ENCODE assay signal across 11 mouse cellular contexts in the genomic region with DNA sequence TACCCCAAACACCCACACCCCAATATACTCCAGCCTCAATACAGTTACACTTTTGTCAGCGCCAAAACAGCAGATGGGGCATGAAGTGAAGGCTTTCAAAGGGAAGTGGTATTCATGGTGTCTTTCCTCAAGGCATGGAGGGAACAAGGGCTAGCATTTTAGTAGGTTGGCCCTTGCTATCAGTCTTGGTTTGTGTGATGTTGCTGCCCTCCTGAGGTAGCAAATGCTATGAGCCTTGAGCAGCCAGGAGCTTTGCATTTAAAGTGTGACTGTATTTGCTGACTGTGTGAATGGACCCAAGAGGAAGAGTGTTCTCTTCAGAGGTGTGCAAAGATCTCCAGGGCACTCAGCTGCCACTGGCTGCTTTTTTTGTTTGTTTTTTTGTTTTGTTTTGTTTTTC. TPM values are rescaled to one million over a fixed set of nuclear protein-coding genes. Genes with fewer than 3 reads are reported as not detected.
DNase-seq lines count a peak whose midpoint lies in the region; ATAC-seq and TF ChIP-seq lines count a peak whose summit lies in the region.
"Not testable (repeated sequence)": the region's sequence is repeated elsewhere in the genome, so short reads cannot be mapped to it uniquely, and the experiment has no call there.
"Had no signal": no experiment of that assay in that cellular context is flagged by ENCODE, and none has a peak within 500 bp of the region (broad histone marks: within the 10 kb centered on the region; RNA-seq: fewer than 3 reads in every experiment).

No protein-coding gene starts in this region.

- 55% methylated on average over 1 of the region's 1 CpGs for WGBS in cerebellum, adult 2 months
- WGBS in forebrain, embryonic 14.5 days, result 58% methylated on average over 1 of the region's 1 CpGs

- H3K4me2 ChIP-seq in forebrain, embryonic 14.5 days (ENCODE audit: low read length), result not testable (repeated sequence)

- not testable (repeated sequence) for H3K27me3 ChIP-seq in G1E (ENCODE audit: insufficient read depth, low read length); cerebellum, adult 2 months (ENCODE audit: control insufficient read depth, insufficient read depth, low read length); forebrain, embryonic 14.5 days (replicated peaks; ENCODE audit: control insufficient read depth, insufficient read depth, low read length)

- H3K27ac ChIP-seq in cerebellum, adult 2 months (ENCODE audit: insufficient read depth, low read length); forebrain, embryonic 14.5 days (ENCODE audit: low read depth, low read length): not testable (repeated sequence)

- ATAC-seq in G1E (ENCODE audit: extremely low read depth, insufficient number of reproducible peaks, low FRiP score, poor library complexity, severe bottlenecking), result peak; percentile 49; the same call in 1 of the 2 replicates
- ATAC-seq in forebrain, embryonic 14.5 days, result not testable (repeated sequence)

- not testable (repeated sequence) for TF ChIP-seq CTCF in G1E (IDR thresholded peaks at IDR 0.05; ENCODE audit: low read depth, low read length)
- peak; percentile 19; the same call in 1 of the 2 replicates for TF ChIP-seq CTCF in cerebellum, adult 2 months (IDR thresholded peaks at IDR 0.05; ENCODE audit: borderline replicate concordance, insufficient read depth, low read depth, low read length)

- not testable (repeated sequence) for DNase-seq in G1E (ENCODE audit: low spot score)
- peak; percentile 43 to 47 for DNase-seq in cerebellum, adult 2 months
- DNase-seq in forebrain, embryonic 14.5 days (ENCODE audit: low spot score), result peak; percentile 15
- DNase-seq in induced T-regulatory cell, adult 2 months (ENCODE audit: low read depth), result peak; percentile 49
- peak; percentile 33 to 37 for DNase-seq in layer of hippocampus, adult 8-10 months (ENCODE audit: low spot score in 2 of 2)
- DNase-seq in lung, postnatal 36 days, result peak; percentile 51
- peak; percentile 54 for DNase-seq in right cerebral cortex, adult 18-20 months

- not testable (repeated sequence) for H3K4me3 ChIP-seq in G1E (ENCODE audit: low read depth, low read length); cerebellum, adult 2 months (replicated peaks; ENCODE audit: insufficient read depth, low read depth, low read length); forebrain, embryonic 14.5 days (ENCODE audit: low read depth, low read length)

- not testable (repeated sequence) for H3K9me3 ChIP-seq in G1E (replicated peaks); forebrain, embryonic 14.5 days (replicated peaks; ENCODE audit: control insufficient read depth, low read length)

- H3K9ac ChIP-seq in forebrain, embryonic 14.5 days (ENCODE audit: low read length), result not testable (repeated sequence)

- not testable (repeated sequence) for H3K36me3 ChIP-seq in G1E (replicated peaks); forebrain, embryonic 14.5 days (ENCODE audit: control insufficient read depth, insufficient read depth, low read length)

- H3K4me1 ChIP-seq in G1E (ENCODE audit: insufficient read depth, low read depth, low read length), result peaks cover 18% of the 10 kb centered on the region
- not testable (repeated sequence) for H3K4me1 ChIP-seq in cerebellum, adult 2 months (ENCODE audit: control insufficient read depth, insufficient read depth, low read length); forebrain, embryonic 14.5 days (ENCODE audit: control insufficient read depth, insufficient read depth, low read length)

- TF ChIP-seq POLR2A in cerebellum, adult 2 months (IDR thresholded peaks at IDR 0.05; ENCODE audit: borderline replicate concordance, insufficient read depth, low read length), result not testable (repeated sequence)

RNA-seq across cellular contexts. Expression of gene Als2cr12, which starts 1.8 kb away (rescaled TPM):
- total RNA-seq in G1E (2014; fragmentation: Nextera tagmentation) (not detected in 2 replicates), G1E (2017) (0.17 and 0.22 TPM in 2 replicates)
- polyA plus RNA-seq in G1E (2012), result not detected in 2 replicates
- 0.08 TPM in 1 of 2 replicates, not detected in the other for polyA plus RNA-seq in cerebellum, adult 2 months (2012; rRNA removed)
- polyA plus RNA-seq in forebrain, embryonic 14.5 days (2014; fragmentation: Nextera tagmentation; extraction: Ambion mirVana), result not detected in 2 replicates
- not detected for total RNA-seq in layer of hippocampus, adult 8-10 months (2022)
- polyA plus RNA-seq: embryonic facial prominence, embryonic 12.5 days; forebrain, embryonic 16.5 days; hindbrain, embryonic 10.5 days; limb, embryonic 13.5 days had no signal

RNA-seq across cellular contexts. Expression of gene Cflar, which starts 13.7 kb away (rescaled TPM):
- total RNA-seq in G1E (2014; fragmentation: Nextera tagmentation) (92.7 and 127 TPM in 2 replicates), G1E (2017) (173 and 179 TPM in 2 replicates)
- 5.5 and 8.8 TPM in 2 replicates for polyA plus RNA-seq in G1E (2012)
- 15.4 and 16.1 TPM in 2 replicates for polyA plus RNA-seq in cerebellum, adult 2 months (2012; rRNA removed)
- polyA plus RNA-seq in forebrain, embryonic 14.5 days (2014; fragmentation: Nextera tagmentation; extraction: Ambion mirVana), result 18.3 and 18.7 TPM in 2 replicates
- total RNA-seq in layer of hippocampus, adult 8-10 months (2022), result 10 to 100 TPM; 41.2 to 48.5 (median 44.3) TPM
